Mouse (Mus musculus) cerebellum, adult 8-10 months (tissue): ENCODE data around the gene Pik3ip1.

Experiments
- DNase-seq: peaks from one replicate; pipeline ENCODE4 v3.0.0; 2022

The Pik3ip1 gene

GRCm38 (mm10) chr11:3305821-3306220 lies 24.4 kb upstream of the Pik3ip1 start:
- no peak for DNase-seq

GRCm38 (mm10) chr11:3307875-3308274 lies 22.3 kb upstream of the Pik3ip1 start:
- DNase-seq, result no peak

GRCm38 (mm10) chr11:3309884-3310283 lies 20.3 kb upstream of the Pik3ip1 start:
- no peak for DNase-seq

GRCm38 (mm10) chr11:3310789-3311585 lies 19.2 kb upstream of the Pik3ip1 start:
- DNase-seq, result no peak

- no peak for DNase-seq
Measured at GRCm38 (mm10) chr11:3311586-3312347, 18.4 kb upstream of the Pik3ip1 start.

GRCm38 (mm10) chr11:3313294-3313693 lies 16.9 kb upstream of the Pik3ip1 start:
- no peak for DNase-seq

- peak; percentile 76 for DNase-seq
Measured at GRCm38 (mm10) chr11:3314148-3314547, 16.1 kb upstream of the Pik3ip1 start.

- no peak for DNase-seq
Measured at GRCm38 (mm10) chr11:3318286-3318685, 11.9 kb upstream of the Pik3ip1 start.

- DNase-seq, result no peak
Measured at GRCm38 (mm10) chr11:3328271-3328670, 1.9 kb upstream of the Pik3ip1 start.

GRCm38 (mm10) chr11:3328806-3329775 lies 1.1 kb upstream of the Pik3ip1 start:
- no peak for DNase-seq

GRCm38 (mm10) chr11:3330566-3330965 lies 365 bp downstream of the Pik3ip1 start:
- DNase-seq, result peak; percentile 90

GRCm38 (mm10) chr11:3330991-3331750 lies 970 bp downstream of the Pik3ip1 start:
- no peak for DNase-seq

GRCm38 (mm10) chr11:3331756-3332642 lies 1.8 kb downstream of the Pik3ip1 start:
- peak; percentile 90 for DNase-seq

GRCm38 (mm10) chr11:3333111-3333695 lies 3.0 kb downstream of the Pik3ip1 start:
- no peak for DNase-seq

- DNase-seq, result no peak
Measured at GRCm38 (mm10) chr11:3334141-3334710, 4.0 kb downstream of the Pik3ip1 start.

- DNase-seq, result no peak
Measured at GRCm38 (mm10) chr11:3334711-3335316, 4.6 kb downstream of the Pik3ip1 start.

GRCm38 (mm10) chr11:3335651-3336216 lies 5.5 kb downstream of the Pik3ip1 start:
- DNase-seq, result peak; percentile 87

GRCm38 (mm10) chr11:3336602-3337001 lies 6.4 kb downstream of the Pik3ip1 start:
- no peak for DNase-seq

GRCm38 (mm10) chr11:3337173-3337955 lies 7.2 kb downstream of the Pik3ip1 start:
- DNase-seq, result peak; percentile 81
